Mouse (Mus musculus) liver, embryonic 14.5 days (tissue): ENCODE results near the gene Lsm3.

Experiments
- CTCF ChIP-seq: IDR thresholded peaks from 2 replicates; pipeline ENCODE4 v1.5.1; 2016; ENCODE audit warnings: antibody characterized with exemption, low read depth, control low read depth
- EP300 ChIP-seq: IDR thresholded peaks from 2 replicates; pipeline ENCODE4 v1.6.1; 2016; ENCODE audit warnings: antibody characterized with exemption, low read depth

- no peak for TF ChIP-seq CTCF
- TF ChIP-seq EP300: no peak
These were observed 30.6 kb downstream of the Lsm3 start for GRCm38 (mm10) chr6:91546241-91546884.
